Mouse (Mus musculus) cerebellum, adult 11 months (tissue): ENCODE measurements around the gene Rgs6.
A peak's percentile ranks its signal among the peaks of the same experiment; 100 is the strongest.

Experiments
- DNase-seq: peaks from one replicate; pipeline ENCODE4 v3.0.0; 2022

Rgs6 gene

DNA sequence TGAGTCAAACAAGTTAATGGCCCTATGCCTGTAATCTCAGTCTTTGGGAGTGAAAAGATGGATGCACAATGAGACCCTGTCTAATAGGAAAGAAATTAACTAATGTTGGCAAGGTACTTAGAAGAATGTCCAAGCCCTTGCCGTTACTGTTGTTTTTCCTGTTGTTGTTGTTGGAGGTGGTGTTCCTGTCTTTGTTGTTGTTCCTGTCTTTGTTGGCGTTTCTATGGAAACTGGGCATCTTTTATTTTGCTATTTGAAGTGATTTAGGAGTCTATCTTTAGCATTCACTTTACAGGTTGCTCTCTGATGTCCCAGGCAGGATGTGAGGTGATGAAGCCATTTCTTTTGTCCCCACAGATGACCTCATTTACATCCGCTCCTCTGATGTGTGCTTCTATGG, 180.6 kb downstream of the Rgs6 start:
- no peak for DNase-seq

DNA sequence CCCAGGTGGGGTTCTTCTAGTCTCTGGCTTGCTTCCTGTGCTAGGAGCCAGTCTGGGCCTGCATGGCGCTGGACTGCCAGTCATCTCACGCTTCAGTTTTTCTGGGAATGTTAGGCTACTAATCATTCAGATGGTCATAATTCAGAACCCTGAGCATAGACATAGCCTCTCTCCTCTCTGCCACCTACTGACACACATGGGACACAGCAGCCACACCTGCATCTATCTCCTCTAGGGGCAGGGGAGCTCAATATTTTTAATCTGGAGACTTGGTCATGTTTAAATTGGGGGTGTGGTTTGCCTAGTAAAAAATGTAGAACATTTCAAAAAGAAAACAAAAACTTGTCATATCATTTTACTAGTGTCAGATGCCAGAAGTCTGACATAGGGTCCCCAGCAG, 184.1 kb downstream of the Rgs6 start:
- DNase-seq: no peak

DNA sequence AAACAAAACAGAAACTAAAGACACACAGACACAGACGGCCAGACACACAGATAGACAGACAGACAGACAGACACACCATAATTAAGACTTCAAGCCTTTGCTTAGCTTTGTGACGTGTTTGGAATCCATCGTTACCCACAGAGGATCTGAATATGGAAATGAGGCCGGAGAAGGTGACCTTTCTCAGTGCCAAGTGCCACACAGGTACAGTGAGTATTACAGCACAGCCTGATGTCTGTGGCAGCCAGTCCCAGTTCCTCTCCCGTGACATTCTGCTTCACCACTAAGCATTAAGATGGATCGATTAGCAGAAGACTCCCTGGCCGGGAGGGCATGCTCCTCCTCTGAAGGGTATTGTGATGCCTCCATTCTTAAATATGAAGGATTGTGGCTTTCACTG, 186.5 kb downstream of the Rgs6 start:
- no peak for DNase-seq

DNA sequence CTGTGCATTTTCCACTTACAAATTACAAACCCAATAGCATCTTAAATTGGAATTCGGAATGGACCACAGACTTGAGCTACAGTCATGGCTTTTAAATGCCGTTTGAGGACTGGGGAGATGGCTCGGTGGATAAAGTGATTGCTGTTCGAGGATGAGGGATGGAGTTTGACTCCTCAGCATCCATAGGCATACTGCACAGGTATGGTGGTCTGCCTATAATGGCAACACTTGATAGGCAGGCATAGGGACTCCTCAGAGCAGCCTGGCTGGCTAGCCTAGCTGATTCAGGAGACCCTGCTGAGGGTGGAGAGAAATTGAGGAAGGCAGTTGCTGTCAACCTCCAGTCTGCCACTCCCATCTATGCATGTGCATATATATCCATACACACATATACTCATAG, 188.6 kb downstream of the Rgs6 start:
- DNase-seq: no peak

DNA sequence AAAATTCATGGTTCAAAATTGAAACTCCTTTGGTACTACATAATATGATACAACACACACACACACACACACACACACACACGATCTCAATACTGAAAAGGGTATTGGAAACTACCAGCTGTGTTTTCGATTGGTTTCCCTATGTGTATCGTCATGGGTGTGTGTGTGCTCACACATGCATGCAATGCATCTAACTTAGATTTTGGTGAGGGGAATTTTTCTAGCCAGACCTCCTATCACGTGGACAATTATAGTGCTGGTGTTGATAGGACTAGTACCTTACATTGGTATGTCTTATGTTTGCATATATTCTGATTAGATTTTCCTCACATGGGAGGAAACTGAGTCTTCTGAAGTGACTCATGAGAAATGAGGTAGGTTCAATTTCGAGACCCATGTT, 192.8 kb downstream of the Rgs6 start:
- no peak for DNase-seq

DNA sequence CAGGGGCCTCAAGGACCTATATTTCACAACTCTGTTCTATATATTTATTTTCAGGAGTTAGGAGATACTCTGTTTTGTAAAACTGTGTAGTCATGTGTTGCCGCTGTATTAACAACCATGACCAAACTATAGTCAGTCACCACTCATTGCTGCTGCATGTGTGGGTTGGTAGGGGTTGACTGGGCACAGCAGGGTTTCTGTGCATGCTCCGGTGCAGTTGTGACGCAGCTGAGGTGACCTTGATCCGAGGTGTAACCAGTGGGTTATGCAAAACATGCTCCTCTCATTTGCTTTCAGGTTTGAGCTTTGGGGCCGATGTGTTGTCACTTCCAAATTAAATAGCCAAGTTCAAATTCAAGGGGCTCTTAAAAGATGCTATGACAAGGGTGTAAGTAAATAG, 193.3 kb downstream of the Rgs6 start:
- no peak for DNase-seq

DNA sequence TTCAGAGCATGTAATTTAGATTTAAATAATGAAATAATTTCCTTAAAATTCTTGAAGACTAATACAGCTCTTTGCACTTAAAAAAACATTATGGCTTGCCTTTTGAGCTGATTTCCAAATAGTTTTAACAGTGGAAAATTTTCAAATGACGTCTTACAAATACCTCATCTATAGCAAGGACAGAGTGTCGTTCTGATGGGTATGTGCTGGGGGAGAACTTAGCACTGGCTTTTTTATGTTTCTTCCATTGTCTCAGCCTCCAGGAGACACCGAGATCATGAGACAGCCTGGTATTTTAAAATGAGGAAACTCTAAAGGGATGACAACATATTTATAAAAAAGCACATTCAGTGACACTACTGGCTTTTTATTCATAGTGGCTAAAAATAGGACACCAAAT, 204.0 kb downstream of the Rgs6 start:
- DNase-seq: no peak

DNA sequence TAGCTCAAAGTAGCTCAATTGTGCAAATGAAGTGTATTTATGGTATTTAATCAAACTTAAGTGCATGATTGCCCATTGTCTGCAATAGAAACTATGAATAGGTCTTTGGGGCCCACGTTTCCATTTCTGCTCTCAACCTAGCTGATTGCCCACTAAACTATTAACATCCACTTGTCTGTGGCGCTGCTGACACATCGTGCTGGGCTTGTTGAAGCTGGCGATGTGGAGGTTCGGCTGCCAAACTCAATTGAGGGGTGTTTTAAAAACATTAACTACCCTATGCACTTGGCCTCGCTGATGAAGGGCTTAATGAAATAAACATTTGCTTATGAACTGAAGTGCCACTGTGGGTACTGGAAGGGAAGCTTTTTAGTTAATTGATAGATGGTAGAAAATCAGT, 211.8 kb downstream of the Rgs6 start:
- DNase-seq: no peak

DNA sequence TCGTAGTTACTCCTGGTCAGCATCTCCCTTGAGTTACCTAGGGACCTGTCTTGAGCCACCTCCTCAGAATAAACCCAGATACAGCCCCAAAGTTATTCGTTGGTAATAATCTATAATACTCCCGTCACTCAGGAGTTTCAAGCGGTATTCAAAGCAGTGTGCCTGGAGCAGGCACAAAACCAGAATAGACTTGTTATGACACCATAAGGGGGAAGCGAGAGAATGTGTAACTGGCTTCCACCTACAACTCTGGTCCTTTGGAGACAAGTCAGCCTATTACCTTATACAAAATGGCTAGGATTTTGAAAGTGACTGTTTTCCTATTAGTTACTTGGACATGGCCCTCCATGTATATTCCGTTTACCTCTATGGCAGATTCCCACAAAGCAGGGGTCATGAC, 213.6 kb downstream of the Rgs6 start:
- DNase-seq: no peak

DNA sequence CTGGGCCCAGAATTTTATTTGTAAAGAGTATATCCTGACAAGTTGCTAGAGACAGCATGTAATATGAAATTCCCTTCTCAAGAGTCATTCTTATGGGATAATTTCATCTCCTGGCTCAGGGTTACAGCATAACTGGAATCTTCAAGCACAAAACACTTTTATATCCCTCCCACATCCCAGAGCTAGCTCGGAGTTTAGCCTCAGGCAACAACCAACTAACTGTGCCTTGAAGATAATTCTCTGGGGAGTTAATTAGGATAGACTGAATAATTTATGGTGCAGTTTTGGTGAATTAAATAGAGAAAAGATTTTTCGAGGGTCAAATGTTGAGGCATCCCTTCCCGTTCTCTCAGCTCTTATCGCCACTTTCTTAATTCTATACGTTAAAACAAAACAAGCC, 214.6 kb downstream of the Rgs6 start:
- DNase-seq: no peak

DNA sequence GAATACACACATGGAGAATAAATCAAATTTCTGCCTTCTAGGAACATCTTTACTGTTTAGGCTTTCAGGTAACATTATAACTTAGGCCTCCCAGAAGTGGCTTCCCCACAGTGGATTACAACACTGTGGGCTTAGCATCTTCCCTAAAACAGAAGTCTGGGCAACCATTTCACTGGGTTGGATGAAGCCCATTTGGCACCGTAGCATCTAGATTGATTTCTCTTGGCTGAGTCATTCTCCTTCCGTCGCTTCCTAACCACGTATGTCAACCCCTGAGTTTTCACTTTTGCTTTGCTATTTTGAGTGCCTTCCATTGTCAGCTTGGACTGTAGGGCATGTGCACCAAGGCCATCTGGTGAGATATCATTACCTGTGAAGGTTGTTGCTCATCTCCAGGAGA, 217.1 kb downstream of the Rgs6 start:
- DNase-seq: no peak

DNA sequence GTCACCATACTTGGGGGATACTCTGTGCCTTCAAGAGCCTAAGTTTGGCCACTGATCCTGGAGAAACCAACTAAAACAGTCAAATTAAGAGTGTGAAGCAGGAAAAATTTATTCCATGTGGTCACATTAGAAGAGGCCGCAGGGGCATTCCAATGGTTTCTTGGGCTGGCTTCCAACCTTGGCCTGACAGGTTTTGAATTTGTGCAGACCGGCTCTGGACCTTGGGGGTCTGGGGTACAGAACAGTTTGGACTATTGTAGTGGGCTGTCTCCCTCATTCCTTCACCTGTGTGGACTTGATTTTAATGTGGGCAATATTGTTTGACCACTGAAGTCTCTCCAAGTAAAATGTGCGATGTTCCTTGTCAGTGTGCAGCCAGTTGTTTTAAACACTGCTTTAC, 222.5 kb downstream of the Rgs6 start:
- no peak for DNase-seq

DNA sequence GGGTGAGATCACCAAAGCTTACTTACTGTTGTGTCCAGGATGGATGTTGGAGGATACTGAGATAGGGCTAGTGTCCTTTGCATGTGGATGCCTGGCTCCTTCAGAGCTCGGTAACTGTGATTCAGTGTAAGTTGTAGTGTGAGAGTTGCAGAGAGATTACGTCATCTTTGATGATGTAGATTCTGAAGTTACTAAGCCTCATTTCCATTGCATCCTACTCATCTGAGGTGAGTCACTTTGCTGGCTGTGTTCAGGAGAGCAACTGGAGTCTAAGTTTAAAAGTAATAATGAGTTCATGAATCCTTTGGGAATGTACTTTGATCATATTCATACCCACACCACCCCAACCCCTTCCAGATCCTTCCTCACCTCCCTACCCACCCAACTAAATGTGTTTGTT, 227.9 kb downstream of the Rgs6 start:
- DNase-seq: no peak

DNA sequence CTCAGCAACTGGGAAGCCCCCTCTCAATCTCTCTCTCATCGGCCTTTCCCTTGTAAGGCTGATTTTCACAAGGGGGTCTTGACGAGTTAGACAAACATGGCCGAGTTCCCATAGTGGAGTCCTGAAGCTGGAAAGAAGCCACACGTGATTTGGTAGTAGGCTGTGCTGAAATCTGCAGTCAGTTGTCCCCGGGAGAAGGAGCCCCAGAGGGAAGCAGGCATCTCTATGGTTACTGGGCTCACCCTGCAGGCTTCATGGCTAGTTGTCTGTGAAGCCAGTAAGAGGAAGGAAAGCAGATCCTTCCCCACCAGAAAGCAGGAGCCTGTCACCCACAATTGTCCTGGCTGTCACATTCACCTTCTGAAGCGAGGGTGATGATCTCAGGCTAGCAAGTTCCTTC, 231.2 kb downstream of the Rgs6 start:
- DNase-seq: no peak

DNA sequence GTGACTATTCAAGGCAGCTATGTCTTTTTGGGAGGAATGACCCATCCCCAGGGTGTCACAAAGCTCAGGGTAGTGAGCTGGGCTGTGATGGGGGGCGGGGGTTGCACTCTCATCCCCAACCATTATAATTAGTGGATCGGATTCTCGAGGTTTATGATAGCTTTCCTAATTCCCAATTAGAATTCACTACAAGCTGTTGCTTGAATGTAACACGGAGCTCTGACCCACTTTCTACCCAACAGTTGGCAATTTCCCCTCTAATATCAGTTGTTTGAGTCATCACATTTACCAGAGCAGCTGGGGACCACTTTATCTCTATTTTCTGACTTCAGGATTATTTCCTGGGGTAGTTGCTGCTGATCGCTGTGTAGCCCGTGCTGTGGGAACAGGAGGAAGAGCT, 231.9 kb downstream of the Rgs6 start:
- DNase-seq: no peak

DNA sequence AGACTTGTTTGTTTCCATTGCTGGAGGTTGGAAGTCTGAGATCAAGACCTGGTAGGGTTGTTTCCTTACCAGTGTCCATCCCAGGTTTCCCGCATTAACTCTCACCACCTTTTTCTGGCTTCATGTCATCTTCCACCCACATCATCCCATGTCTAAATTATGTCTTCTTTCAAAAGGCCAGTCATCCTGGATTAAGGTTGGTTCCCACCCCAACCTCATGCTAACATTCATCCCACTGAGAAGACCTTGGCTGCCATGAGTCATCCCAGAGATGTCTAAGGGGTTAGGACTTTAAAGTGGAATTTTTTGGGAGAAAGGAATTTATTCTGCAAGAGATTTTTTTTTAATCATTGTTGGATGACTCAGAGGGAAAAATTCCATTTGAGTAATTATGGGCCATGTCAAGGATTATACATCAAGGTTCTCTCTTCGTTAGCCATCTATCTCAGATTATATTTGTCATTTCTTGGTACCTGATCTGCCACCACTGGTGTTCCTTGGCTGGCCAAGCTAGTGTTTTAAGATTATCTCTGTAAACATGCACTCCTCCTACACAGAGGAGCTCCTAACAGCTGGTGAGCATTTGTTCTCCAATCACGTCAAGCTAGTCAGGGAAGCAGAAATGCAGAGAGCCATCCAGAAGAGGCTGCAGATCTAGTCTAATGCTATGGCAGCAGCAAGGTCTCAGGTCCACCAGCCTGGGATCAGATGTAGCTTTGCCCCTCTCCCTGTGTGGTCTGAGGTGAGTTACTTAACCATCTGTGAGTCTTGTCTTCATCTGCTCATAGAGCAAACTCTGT, 234.9 kb downstream of the Rgs6 start:
- DNase-seq: no peak

DNA sequence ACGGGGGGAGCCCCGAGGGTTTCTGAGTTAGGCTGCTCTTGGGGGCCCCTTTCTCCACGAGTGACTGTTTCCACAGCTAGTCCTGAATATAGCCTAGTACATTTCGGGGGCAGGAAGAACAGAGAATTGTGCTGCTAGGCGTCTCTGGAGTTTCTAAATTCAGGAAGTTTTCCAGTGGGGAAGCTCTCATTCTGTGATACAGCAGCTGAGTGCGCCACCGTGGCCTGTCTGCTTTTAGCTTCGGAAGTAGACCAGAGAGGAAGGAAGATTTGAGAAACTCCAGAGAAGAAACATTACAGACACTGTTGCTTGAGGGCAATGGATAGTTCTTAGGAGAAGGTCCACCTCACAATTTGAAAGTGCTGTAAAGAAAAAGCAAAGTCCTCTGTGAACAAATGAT, 242.2 kb downstream of the Rgs6 start:
- no peak for DNase-seq

DNA sequence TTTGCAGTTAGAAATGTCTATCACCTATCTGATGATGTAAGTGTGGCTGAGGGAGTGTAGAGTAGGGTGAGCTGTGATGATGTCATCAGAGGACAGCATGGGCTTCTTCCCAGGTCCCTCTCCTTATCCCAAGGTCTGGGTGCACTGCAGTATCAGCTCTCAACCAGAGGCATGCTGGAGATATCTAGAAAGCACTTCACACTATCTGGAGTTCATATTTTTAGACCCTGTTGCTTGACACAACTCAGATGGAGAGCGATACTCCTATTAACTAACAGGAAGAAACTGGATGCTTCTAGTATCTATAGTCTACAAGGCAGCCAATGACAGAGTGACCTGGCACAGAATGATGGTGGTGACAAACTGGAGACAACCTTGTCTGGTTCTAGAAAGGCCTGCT, 250.5 kb downstream of the Rgs6 start:
- no peak for DNase-seq

DNA sequence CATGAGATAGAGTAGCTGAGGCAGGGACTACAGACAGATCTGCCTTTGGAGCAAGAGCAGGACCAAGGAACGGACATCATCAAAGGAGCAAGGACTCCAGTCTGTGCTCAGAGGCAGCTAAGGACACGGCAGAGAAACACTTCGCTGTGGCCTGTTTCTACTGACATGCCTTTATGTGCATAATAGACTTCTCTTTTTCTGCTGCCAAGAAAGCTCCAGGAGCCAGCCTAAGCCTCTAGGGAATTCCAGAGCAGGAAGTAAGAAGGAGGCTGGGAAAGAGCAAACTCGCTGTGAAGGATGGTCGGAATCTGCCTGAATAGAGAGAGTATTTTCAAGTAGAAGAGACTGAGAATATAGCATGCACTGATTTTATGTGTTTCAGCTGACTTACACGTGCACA, 253.5 kb downstream of the Rgs6 start:
- DNase-seq: no peak

DNA sequence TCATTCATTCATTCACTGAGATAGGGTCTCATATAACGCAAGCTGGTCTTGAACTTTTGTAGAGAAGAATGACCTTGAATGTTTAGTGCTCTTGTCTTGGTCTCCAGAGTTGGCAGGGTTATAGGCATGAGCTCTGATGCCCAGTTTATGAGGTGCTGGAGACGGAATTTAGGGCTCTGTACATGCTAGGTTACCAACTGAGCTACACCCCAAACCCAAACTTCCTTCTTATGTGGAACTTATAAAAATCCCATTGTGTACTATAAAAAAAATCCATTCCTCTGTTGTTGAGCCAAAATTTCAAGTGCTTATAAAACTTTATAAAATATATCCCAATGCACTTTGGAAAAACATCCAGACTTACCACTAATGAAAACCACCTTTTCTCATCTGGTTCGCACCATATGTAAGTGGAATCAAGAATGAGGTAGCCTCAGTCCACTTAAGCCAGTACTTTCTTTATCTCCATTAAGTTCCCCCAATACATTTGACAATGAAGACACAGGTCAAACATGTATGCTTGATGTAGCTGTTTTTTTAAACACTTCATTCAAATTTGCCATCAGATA, 260.3 kb downstream of the Rgs6 start:
- no peak for DNase-seq

DNA sequence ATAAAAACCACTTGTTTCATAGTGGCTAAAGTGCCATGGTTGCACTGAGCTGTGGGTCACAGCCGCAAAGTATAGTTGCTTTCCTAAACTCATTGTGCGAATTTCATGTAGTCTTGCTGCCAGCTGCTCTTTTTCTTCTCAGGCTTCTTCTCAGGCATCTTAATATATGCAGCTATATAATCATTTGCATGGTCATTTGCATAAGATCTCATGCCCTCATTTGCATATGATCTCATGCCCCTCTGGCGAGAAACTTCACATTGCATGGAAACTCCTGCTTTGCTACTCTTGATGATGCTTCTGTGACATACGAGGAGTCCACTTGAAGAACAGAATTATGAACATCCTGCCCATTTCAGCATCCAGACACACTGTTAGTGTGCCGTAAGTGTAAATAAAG, 266.8 kb downstream of the Rgs6 start:
- DNase-seq: no peak

DNA sequence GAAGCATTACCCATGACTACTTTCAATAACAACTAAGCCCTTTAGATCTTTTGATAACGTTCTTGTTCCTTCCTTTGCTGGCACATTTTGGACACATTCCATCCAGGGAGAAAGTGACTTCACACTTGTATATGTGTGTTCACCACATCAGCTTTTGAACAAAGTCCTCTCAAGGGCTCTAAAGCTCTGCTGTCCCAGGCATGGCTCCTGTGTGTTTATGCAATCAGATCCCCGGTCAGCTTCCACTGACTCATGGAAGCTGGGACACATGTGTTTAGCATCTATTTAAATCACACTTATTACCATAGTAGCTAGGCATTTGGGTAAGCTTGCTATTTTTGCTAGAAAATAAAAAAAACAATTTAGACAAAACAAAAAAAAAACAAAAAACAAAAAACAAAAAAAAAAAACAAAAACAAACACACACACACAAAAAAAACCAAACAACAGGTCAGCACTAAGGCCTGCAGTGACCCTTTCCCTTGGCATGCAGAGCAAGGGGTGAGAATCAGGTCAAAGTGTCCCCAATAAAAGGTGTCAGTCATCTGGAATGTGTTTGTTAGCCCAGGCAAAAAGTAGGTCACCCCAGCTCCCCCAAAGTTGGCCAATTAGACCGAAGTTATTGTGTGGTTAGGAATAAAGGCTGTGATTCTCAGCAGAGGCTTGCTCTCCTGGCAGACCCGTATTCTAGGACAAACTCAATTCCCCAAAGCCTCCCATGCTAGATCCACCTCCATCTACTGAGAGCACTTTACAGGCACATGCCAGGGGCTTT, 267.4 kb downstream of the Rgs6 start:
- DNase-seq: peak; percentile 0

DNA sequence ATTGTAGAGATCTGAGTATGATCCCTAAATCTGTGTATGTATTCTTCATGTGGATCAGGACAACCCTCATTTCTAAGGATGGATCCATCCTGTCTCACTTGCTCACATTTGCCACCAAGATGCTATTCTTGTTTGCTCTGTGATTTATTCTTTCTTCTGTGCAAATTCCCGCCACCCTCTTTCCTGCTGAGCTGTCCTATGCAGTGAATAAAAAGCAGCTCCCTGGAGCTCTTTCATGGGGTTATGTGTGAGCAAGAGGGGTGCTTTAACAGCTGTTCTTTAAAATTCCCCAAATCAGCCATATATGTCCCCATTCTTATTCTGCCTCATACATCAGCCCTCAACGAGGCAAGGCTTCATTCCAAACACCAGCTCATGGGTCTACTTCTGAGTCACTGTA, 277.6 kb downstream of the Rgs6 start:
- DNase-seq: no peak

DNA sequence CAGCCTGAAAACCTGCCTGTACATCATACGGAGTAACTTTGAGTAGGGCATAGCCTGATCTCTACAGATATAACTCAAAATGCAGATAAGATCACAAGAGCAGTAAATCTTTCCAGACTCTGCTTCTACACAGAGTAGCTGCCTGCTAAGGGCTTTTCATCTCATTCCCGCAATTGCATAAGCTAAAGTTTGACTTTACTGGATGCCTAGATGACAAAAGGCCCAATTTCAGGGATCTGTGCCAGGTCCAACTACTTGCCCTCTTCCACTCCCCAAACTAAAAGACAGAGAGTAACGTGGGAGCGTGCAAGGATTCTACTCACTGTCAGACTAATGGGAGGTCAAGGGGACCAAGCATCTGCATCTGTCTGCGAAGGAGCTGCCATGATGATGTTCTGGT, 292.6 kb downstream of the Rgs6 start:
- no peak for DNase-seq
